Mouse (Mus musculus) lung, postnatal 0 days (tissue): Measurements from ENCODE around the gene Ube2q1. TPM values are rescaled to one million over a fixed set of nuclear protein-coding genes. Genes with fewer than 3 reads are reported as not detected.

Source experiments
- ATAC-seq: fragments of 200-750 bp; cut with Nextera tagmentation; 2 replicates; pipeline ENCODE4 v1.8.0; 2017; ENCODE audit warnings: moderate library complexity
- DNase-seq: peaks from one replicate; pipeline ENCODE4 v3.0.0-alpha.2; 2016; ENCODE audit warnings: low spot score
- H3K27ac ChIP-seq: fragments of 300-500 bp; sonication (generic); 2 replicates; pipeline ENCODE4 v1.5.1; 2014; ENCODE audit warnings: antibody characterized with exemption, mild to moderate bottlenecking, low read length, mixed read lengths
- H3K27me3 ChIP-seq: fragments of 300-500 bp; sonication (generic); replicated peaks from 2 replicates; pipeline ENCODE4 v1.6.1; 2014; ENCODE audit warnings: low read length, mixed read lengths; ENCODE audit not compliant: insufficient read depth
- H3K36me3 ChIP-seq: fragments of 300-500 bp; sonication (generic); 2 replicates; pipeline ENCODE4 v1.6.1; 2014; ENCODE audit warnings: low read length, mixed read lengths; ENCODE audit not compliant: insufficient read depth
- H3K4me1 ChIP-seq: fragments of 300-500 bp; sonication (generic); 2 replicates; pipeline ENCODE4 v1.6.1; 2014; ENCODE audit warnings: antibody characterized with exemption, low read depth, low read length, mixed read lengths; ENCODE audit not compliant: insufficient read depth
- H3K4me2 ChIP-seq: fragments of 300-500 bp; sonication (generic); replicated peaks from 2 replicates; pipeline ENCODE4 v1.6.1; 2014; ENCODE audit warnings: low read depth, mild to moderate bottlenecking, low read length, moderate library complexity, mixed read lengths
- H3K4me3 ChIP-seq: fragments of 300-500 bp; sonication (generic); 2 replicates; pipeline ENCODE4 v1.5.1; 2014; ENCODE audit warnings: low read depth, low read length
- H3K9ac ChIP-seq: fragments of 300-500 bp; sonication (generic); replicated peaks from 2 replicates; pipeline ENCODE4 v1.6.1; 2014; ENCODE audit warnings: low read depth, mild to moderate bottlenecking
- H3K9me3 ChIP-seq: fragments of 300-500 bp; sonication (generic); 2 replicates; pipeline ENCODE4 v1.6.1; 2016; ENCODE audit warnings: low read length, mixed read lengths
- CTCF ChIP-seq: IDR thresholded peaks from 2 replicates; pipeline ENCODE4 v1.5.1; 2016; ENCODE audit warnings: antibody characterized with exemption, mild to moderate bottlenecking
- EP300 ChIP-seq: IDR thresholded peaks from 2 replicates; pipeline ENCODE4 v1.6.1; 2016; ENCODE audit warnings: antibody characterized with exemption, mild to moderate bottlenecking, control low read depth
- WGBS: fragments of 180-500 bp; shearing (Covaris S2); extraction: QIAGEN DNeasy Blood & Tissue Kit; methylation state at CpG from one replicate; pipeline ENCODE4 v1.1.7; 2014; 5-methylcytosine and 5-hydroxymethylcytosine counted together
- polyA plus RNA-seq: library from polyadenylated mRNA; unstranded; fragments of >200 nt; fragmentation: Nextera tagmentation; extraction: Ambion mirVana; gene quantifications from 2 replicates; pipeline ENCODE4 v1.2.1, GENCODE M21; 2015

Ube2q1 gene
- polyA plus RNA-seq, 1 experiment from 2014 or later = 12.4 TPM

- Histone ChIP-seq H3K27ac (no peak overlapping the region), H3K9me3 (no peaks in the 10 kb centered on the region), H3K27me3 (no peaks in the 10 kb centered on the region), H3K9ac (no peak overlapping the region), H3K4me2 (no peak overlapping the region), H3K36me3 (peaks cover 23% of the 10 kb centered on the region; the same call in 1 of the 2 replicates), H3K4me1 (no peaks in the 10 kb centered on the region), H3K4me3 (no peak overlapping the region)
- no peak for TF ChIP-seq EP300
- no peak for TF ChIP-seq CTCF
- ATAC-seq (0 out of 2 replicates have a peak, but pooled peaks have one; percentile 19), DNase-seq (no peak)
- 14% methylated on average over 1 of the region's 1 CpGs for WGBS
Measured at GRCm38 (mm10) chr3:89752307-89752706, 21.1 kb upstream of the Ube2q1 start.

- H3K4me3 ChIP-seq = no peak overlapping the region
- WGBS = 63% methylated on average over 6 of the region's 6 CpGs
- TF ChIP-seq EP300 (no peak), CTCF (no peak)
- H3K36me3 ChIP-seq = peaks cover 9% of the 10 kb centered on the region; the same call in 1 of the 2 replicates
- H3K9me3 ChIP-seq = no peaks in the 10 kb centered on the region
- no peak overlapping the region for H3K9ac ChIP-seq
- H3K4me2 ChIP-seq = no peak overlapping the region
- ATAC-seq (no peak), DNase-seq (no peak)
- no peaks in the 10 kb centered on the region for H3K27me3 ChIP-seq
- H3K4me1 ChIP-seq = no peaks in the 10 kb centered on the region
- H3K27ac ChIP-seq = no peak overlapping the region
Measured at GRCm38 (mm10) chr3:89755283-89755682, 18.1 kb upstream of the Ube2q1 start.

GRCm38 (mm10) chr3:89757851-89758250, 15.6 kb upstream of the Ube2q1 start:
- Histone ChIP-seq H3K36me3 (no peaks in the 10 kb centered on the region), H3K27me3 (no peaks in the 10 kb centered on the region), H3K4me3 (no peak overlapping the region), H3K4me2 (no peak overlapping the region), H3K4me1 (no peaks in the 10 kb centered on the region), H3K9me3 (no peaks in the 10 kb centered on the region), H3K27ac (no peak overlapping the region), H3K9ac (no peak overlapping the region)
- DNase-seq (no peak), ATAC-seq (no peak)
- WGBS = 68% methylated on average over 2 of the region's 2 CpGs
- TF ChIP-seq EP300 (no peak), CTCF (no peak)

- no peak for ATAC-seq
- TF ChIP-seq EP300 (no peak), CTCF (no peak)
- DNase-seq = no peak
- no peaks in the 10 kb centered on the region for H3K27me3 ChIP-seq
- no peak overlapping the region for H3K4me3 ChIP-seq
- no peaks in the 10 kb centered on the region for H3K4me1 ChIP-seq
- no peaks in the 10 kb centered on the region for H3K36me3 ChIP-seq
- H3K27ac ChIP-seq = no peak overlapping the region
- no peaks in the 10 kb centered on the region for H3K9me3 ChIP-seq
- H3K9ac ChIP-seq = no peak overlapping the region
- H3K4me2 ChIP-seq = no peak overlapping the region
- WGBS = 71% methylated on average over 3 of the region's 3 CpGs
Measured at GRCm38 (mm10) chr3:89759786-89760185, 13.6 kb upstream of the Ube2q1 start.

GRCm38 (mm10) chr3:89764119-89764724, 9.2 kb upstream of the Ube2q1 start, which contains the start of gene Chrnb2:
TSS of gene Chrnb2 (minus strand) at chr3:89764632.
- under 1% methylated on average over 36 of the region's 36 CpGs for WGBS
- DNase-seq (peak; percentile 80), ATAC-seq (peak; percentile 98)
- H3K27ac ChIP-seq = no peak within 1 kb of the TSS
- no peak within 1 kb of the TSS for H3K4me3 ChIP-seq
- no peak within 1 kb of the TSS for H3K9ac ChIP-seq
- no peaks in the 10 kb centered on the region for H3K9me3 ChIP-seq
- no peak for TF ChIP-seq CTCF
- TF ChIP-seq EP300 = no peak
- no peaks in the 10 kb centered on the region for H3K4me1 ChIP-seq
- H3K4me2 ChIP-seq = no peak within 1 kb of the TSS
- H3K36me3 ChIP-seq = no peaks in the 10 kb centered on the region
- H3K27me3 ChIP-seq = no peaks in the 10 kb centered on the region

GRCm38 (mm10) chr3:89769584-89769983, 3.8 kb upstream of the Ube2q1 start:
- no peak overlapping the region for H3K9ac ChIP-seq
- H3K27me3 ChIP-seq = no peaks in the 10 kb centered on the region
- DNase-seq (no peak), ATAC-seq (no peak)
- H3K4me1 ChIP-seq = peaks cover 3% of the 10 kb centered on the region; the same call in 1 of the 2 replicates
- no peak for TF ChIP-seq EP300
- no peak for TF ChIP-seq CTCF
- H3K4me3 ChIP-seq = no peak overlapping the region
- no peaks in the 10 kb centered on the region for H3K36me3 ChIP-seq
- 63% methylated on average over 7 of the region's 7 CpGs for WGBS
- H3K27ac ChIP-seq = no peak overlapping the region
- H3K4me2 ChIP-seq = no peak overlapping the region
- H3K9me3 ChIP-seq = no peaks in the 10 kb centered on the region
